Mouse (Mus musculus): Measurements from ENCODE around the gene Zfp383. TPM values are rescaled to one million over a fixed set of nuclear protein-coding genes. Genes with fewer than 3 reads are reported as not detected.

Gene Zfp383
- polyA plus RNA-seq (2012; rRNA removed): 0.77 and 0.84 TPM in 2 replicates

GRCm38 (mm10) chr7:29908130-29908950, at the start of gene Zfp383:
TSS of gene Zfp383 (plus strand) at chr7:29908223.

DNA sequence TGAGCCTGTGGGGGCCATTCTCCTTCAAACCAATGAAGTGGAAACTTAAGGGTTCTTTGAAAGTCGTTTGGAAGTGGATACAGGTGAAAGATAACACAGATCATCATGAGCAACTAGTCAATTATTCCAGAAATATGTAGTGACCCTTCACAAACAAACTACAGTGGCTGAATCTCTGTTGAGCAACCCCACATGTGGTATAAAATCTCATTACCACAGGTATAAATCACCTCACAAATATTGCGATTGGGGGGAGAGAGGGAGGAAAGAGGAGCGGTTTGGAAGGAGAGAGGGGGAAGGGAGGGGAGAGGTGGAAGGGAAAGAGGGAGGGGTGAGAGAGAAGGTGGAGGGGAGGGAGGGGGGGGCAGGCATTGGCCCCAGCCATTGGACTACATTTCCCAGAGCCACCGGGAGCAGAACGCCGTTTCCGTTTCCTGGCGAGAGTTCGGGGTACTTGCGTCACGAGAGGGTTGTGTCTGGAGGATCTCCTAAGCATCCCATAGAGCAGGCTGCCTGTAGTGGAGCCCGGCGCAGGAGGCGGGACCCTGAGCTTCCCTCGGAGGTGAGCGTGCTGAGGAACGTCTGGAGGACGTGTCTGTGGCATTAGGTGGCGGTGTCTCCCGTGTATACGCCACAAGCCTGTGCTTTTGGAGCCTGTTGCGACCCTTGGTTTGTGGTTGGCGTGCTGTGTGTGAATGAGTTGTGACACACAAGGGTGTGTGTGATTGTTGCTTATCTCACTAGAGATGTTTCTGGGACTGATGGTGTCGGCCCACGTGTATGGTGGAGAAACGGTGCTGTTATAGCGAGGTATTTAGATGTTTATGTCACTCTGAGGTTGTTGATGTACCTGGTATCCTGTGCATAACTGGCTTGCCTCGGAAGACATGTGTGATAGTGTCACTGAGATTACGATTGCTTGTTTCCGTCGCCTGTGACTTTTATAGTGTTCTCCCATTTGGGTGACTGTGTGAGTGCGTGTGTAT, 48.2 kb upstream of the Zfp383 start, which contains the start of gene Zfp420:
Zfp420 (plus strand) TSS at position 448 of the 986 bp plus-strand sequence.

DNA sequence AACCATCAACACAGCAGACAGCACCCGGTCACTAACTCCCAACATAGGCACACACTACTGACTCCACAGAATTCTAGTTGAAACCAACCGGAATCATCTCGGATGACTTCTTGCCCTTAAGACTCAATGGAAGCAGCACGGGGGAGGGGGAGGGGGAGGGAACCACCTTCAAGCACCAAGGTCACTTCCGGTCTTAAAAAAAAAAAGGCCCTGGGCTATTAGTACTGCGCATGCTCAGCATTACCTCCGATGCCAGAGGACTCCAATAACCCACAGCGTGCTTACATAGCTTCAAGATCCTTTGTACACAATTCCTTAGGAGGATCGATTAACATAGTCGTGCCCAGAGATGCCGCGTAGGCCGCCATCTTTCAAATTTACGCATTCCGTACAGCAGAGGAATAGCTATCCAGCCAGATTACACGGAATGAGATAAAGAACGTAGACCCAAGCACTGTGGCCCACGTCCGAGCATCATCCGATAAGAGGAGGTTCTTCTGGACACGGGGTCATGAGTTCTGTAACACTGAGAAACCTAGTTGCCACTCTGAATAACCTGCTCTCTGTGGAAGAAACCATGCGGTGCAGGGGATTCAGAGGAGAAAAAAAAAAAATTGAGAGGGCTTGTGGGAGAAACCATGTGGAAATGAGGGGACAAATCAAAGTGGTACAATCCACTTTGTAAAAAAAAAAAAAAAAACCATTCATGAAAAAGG, 1.9 kb upstream of the Zfp383 start, which contains the start of gene Zfp27:
Zfp27 (minus strand) TSS at position 607 of the 716 bp plus-strand sequence.

GRCm38 (mm10) chr7:29953513-29954401, 45.7 kb downstream of the Zfp383 start, which contains the start of gene Zfp74:
TSS of gene Zfp74 (minus strand) at chr7:29954089.

Other genes with a start within 250 kb of the Zfp383 start
- gene Catsperg2, start 181.2 kb upstream of the Zfp383 start, polyA plus RNA-seq (2012; rRNA removed): 0.01 TPM in 1 of 2 replicates, not detected in the other
- gene Zfp84, start 139.7 kb upstream of the Zfp383 start, polyA plus RNA-seq (2012; rRNA removed): 2.8 and 3.3 TPM in 2 replicates
- 0.37 and 0.49 TPM in 2 replicates for gene Zfp30, start 124.2 kb upstream of the Zfp383 start, polyA plus RNA-seq (2012; rRNA removed)
- 2.1 TPM in 2 replicates for gene Zfp790, start 92.1 kb upstream of the Zfp383 start, polyA plus RNA-seq (2012; rRNA removed)
- gene Zfp940, start 54.6 kb upstream of the Zfp383 start, polyA plus RNA-seq (2012; rRNA removed): 0.41 and 0.53 TPM in 2 replicates
- 0.83 and 0.98 TPM in 2 replicates for gene Zfp420, start 48.2 kb upstream of the Zfp383 start, polyA plus RNA-seq (2012; rRNA removed)
- 1.3 TPM in 2 replicates for gene Zfp27, start 1.7 kb upstream of the Zfp383 start, polyA plus RNA-seq (2012; rRNA removed)
- gene Zfp74, start 45.9 kb downstream of the Zfp383 start, polyA plus RNA-seq (2012; rRNA removed): 1.4 and 1.6 TPM in 2 replicates
- 5.8 and 6.6 TPM in 2 replicates for gene Zfp568, start 75.7 kb downstream of the Zfp383 start, polyA plus RNA-seq (2012; rRNA removed)
- gene Zfp14, start 143.2 kb downstream of the Zfp383 start, polyA plus RNA-seq (2012; rRNA removed): 0.31 and 0.33 TPM in 2 replicates
- 0.60 and 0.68 TPM in 2 replicates for gene Zfp82, start 164.7 kb downstream of the Zfp383 start, polyA plus RNA-seq (2012; rRNA removed)
- 0.02 TPM in 2 replicates for gene Gm26920, start 182.2 kb downstream of the Zfp383 start, polyA plus RNA-seq (2012; rRNA removed)
- 1.1 and 1.2 TPM in 2 replicates for gene Zfp566, start 182.3 kb downstream of the Zfp383 start, polyA plus RNA-seq (2012; rRNA removed)
- gene Zfp260, start 186.6 kb downstream of the Zfp383 start, polyA plus RNA-seq (2012; rRNA removed): 5.0 and 5.6 TPM in 2 replicates
- gene Zfp382, start 213.7 kb downstream of the Zfp383 start, polyA plus RNA-seq (2012; rRNA removed): 0.57 and 0.73 TPM in 2 replicates